Mouse (Mus musculus) kidney, postnatal 25 days (tissue): ENCODE data around the gene Gm3336.

ENCODE experiments used
- DNase-seq, 2 experiments: peaks; one replicate each; pipeline ENCODE4 v3.0.0; 2021; ENCODE audit warnings: mixed read lengths in 2 of 2

Gene Gm3336

GRCm38 (mm10) chr8:70719796-70720270 is 1.5 kb downstream of the Gm3336 start:
- peak in 1 of 2 experiments; percentile 67 for DNase-seq

DNA sequence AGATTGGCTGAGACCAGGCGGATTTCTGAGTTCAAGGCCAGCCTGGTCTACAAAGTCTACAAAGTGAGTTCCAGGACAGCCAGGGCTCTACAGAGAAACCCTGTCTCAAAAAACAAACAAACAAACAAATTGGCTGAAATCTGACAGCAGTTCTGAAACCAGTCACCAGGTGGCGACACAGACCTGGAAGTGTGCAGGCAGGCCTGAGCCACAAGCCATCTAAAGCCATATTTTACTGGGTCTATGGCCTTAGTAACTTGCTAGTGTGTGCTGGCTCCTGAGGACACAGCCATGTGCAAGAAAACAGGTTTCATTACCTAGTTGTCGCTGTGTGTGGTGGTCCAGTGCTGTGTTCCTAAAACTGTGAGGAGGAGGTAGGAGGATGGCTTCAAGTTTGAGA is 2.4 kb downstream of the Gm3336 start:
- peak; percentile 77 to 90 for DNase-seq

DNA sequence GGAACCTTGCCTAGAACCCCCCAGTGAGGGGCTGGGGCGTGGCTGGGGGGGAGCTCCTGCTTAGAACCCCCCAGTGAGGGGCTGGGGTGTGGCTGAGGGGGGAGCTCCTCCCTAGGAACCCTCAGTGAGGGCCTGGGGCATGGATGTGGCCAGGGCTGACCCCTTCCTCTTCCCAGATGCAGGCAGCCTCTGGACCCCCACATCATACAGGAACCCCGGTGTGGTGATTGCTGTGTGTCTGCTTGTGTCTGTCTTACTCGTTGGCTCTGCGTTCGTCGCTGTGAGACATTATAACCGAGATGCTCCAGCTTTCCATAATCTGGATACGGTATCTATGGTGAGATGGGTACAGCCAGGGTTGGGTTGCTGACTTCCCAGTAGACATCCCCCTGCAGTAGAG is 3.3 kb downstream of the Gm3336 start:
- DNase-seq = peak in 1 of 2 experiments; percentile 35

GRCm38 (mm10) chr8:70723486-70724210 is 5.3 kb downstream of the Gm3336 start, which contains the start of gene Pde4c:
TSS of gene Pde4c (plus strand) at chr8:70723720.
- DNase-seq = peak; percentile 96 to 97

GRCm38 (mm10) chr8:70724216-70724615 is 5.9 kb downstream of the Gm3336 start:
- DNase-seq = peak in 1 of 2 experiments; percentile 69

DNA sequence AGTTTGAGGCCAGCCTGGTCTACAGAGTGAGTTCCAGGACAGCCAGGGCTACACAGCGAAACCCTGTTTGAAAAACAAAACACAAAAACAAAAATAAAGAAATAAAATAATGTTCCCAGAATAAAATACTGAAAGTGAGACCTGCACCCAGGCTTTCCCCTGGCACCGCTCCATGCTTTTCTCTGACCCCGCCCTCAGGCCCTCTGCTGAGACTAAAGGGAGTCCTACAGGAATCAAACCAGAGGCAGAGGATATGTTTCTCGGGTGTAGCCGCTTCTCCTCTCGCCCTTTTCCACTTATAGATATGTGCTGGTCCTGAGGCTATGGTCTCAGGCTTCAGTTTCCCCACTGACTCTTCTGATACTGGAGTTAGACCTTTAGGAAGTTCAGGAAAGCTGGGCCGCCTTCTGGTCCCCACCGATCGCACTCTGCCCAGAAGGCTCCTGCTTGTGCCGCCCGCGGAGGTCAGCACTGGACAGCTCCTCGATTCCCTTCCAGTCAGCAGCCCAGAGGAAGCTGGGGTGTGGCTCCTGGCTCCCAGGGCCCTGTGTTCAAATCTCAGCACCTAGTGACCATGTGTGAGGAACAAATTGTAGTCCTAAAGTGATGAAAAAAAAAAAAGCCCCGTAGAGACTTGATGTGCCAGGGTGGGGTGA is 7.6 kb downstream of the Gm3336 start:
- DNase-seq = peak; percentile 80 to 85

DNA sequence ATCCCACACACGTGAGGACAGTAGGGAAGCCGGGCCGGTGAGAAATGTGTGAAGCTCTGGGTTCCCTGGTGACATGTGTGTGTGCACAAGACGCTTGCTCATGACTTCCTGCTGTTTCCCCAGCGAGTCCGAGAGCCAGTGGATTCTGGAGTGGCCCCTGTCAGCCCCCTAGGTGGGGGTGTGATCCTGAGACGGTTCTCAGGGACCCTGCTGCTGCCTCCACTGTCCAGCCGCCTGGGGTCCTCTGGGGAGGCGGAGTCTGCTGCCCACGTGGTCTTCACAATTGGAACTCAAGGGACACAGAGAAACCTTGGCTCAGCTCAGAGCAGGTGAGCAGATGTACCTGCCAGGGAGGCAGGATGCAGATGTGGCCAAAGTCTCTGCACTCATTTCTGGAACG is 8.4 kb downstream of the Gm3336 start:
- DNase-seq = peak in 1 of 2 experiments; percentile 42

DNA sequence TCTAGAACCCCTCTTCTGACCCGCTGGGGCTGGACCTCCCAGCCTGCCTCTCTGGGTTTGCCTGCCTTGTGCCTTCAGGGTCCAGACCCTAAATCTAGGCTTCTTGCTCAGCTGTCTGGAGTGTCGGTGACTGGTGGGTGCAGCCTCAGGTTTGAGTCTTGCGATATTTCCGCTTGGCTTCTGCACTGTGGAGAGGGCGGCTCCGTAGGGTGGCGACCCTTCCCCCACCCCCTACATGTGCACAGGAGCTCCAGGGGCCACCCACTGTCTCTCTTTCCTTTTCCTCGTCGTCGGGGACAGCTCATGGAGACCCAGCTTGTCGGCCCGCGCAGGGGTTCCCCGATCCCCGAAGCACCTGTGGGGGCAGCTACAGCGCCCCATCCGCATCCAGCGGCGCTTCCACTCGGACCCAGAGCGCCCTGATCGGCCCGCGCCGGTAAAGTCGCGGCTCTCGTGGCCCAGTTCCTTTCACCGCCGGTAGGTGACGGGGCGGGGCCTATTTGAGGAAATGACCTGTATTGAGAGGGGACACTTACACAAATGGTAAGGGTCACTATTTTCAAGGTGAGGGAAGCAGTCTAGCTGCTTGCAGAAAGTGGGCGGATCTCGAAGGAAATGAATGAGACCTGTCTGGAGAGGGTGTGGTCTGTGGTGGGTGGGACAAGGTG is 11.6 kb downstream of the Gm3336 start:
- DNase-seq = peak in 1 of 2 experiments; percentile 57

DNA sequence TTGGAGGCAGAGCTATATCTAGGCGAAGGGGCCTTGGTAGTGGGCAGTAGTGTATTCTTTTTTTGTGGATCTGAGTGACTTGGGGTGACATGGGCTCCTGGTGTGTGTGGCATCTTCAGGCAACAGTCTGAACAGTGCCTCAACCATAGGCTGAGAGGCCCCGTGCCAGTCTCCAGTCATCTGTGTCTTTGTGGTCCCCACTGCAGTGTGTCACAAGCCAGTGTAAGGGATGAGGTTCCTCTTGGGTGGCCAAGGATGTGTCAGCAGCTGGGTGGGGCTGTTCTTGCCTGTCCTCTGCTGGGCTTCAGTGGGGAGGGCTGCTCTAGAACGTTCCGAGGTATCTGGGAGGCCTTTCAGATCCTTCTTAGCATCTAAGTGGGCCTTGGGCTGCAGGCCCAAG is 12.6 kb downstream of the Gm3336 start:
- peak in 1 of 2 experiments; percentile 33 for DNase-seq

DNA sequence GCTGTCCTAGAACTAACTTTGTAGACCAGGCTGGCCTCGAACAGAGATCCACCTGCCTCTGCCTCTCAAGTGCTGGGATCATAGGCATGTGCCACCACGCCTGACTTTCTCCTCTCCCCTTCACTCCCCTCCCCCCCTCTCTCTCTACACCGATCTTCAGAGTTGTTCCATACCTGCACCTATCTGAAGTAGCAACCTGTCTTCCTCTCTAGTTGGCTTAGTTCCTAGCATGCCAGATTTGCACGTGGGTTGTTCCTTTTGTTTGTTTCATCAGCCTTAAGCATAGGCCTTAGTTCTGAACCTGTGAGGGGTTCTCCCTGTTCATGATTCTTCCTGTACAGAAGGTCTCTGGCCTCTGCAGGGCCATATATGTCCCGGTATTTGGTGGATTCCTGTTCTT is 19.4 kb downstream of the Gm3336 start:
- peak in 1 of 2 experiments; percentile 22 for DNase-seq

DNA sequence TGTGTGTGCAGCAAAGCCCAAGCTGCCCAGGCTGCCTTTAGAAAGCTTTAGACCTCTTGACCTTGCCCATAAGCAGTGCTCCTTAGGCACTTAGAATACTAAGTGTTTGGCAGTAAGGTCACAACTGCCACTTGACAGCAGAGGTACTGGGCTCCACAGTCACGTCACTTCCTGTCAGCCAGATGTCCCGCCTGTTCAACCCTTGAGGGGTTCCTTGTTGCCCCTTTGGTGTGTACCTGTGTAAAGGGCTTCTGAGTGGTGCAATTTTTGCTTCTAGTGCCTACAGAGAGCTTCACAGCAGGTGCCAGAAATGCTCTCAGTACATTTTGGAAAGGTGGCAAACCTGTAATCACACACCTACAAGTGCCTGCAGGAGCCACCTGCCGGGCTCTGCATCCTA is 19.9 kb downstream of the Gm3336 start:
- DNase-seq = peak in 1 of 2 experiments; percentile 23

DNA sequence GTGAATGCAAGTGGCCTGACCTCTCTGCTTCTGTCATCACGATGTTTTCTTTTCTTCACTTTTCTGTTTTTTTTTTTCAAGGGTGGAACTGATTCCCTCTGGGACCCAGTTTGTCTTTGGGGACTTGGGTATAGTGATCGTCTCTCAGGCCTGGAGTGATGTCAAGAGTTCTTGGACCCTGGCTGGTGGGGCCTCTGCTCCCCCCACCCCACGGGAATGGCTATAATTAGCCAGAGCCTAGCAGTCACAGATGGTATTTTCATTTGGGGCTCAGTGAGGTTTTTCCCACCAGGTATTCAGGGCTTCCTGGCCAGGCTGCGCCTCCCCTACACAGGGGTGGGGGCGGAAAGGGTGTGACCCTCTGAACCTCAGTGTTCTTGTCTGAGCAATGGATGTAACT is 23.3 kb downstream of the Gm3336 start:
- DNase-seq = peak in 1 of 2 experiments; percentile 22

GRCm38 (mm10) chr8:70742176-70742575 is 23.8 kb downstream of the Gm3336 start:
- peak in 1 of 2 experiments; percentile 35 for DNase-seq

GRCm38 (mm10) chr8:70742981-70743655 is 24.8 kb downstream of the Gm3336 start:
- DNase-seq = peak in 1 of 2 experiments; percentile 67

GRCm38 (mm10) chr8:70743656-70744590 is 25.6 kb downstream of the Gm3336 start:
- DNase-seq = peak; percentile 92 to 95

GRCm38 (mm10) chr8:70744806-70745205 is 26.5 kb downstream of the Gm3336 start:
- peak in 1 of 2 experiments; percentile 47 for DNase-seq

- DNase-seq = peak in 1 of 2 experiments; percentile 40
Observed at GRCm38 (mm10) chr8:70745691-70746220, 27.4 kb downstream of the Gm3336 start.

- DNase-seq = peak in 1 of 2 experiments; percentile 36
Observed at GRCm38 (mm10) chr8:70746676-70747075, 28.3 kb downstream of the Gm3336 start.

DNA sequence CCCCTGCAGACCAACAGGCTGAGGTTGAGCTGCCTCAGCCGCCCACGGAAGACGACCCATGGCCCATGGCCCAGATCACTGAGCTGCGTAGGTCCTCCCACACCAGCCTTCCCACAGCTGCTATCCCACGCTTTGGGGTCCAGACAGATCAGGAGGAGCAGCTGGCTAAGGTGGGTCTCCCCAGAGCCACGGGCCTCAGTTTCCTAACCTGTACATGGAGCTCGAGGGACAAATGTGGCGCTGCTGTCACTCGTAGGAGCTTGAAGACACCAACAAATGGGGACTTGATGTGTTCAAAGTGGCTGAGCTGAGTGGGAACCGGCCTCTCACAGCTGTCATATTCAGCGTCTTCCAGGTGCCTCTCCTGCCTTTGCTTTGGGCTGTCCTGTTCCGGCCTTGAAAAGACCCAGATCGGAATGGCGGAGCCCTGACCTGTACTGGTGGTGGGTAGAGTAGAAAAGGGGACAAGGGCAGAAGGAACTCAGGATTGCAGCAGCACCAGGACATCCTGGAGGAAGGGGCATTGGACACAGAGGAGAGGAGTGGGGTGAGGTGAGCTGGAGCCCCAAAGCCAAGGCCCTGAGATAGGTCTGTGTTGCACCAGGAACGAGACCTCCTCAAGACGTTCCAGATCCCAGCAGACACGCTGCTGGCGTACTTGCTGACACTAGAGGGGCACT is 29.0 kb downstream of the Gm3336 start:
- DNase-seq = peak in 1 of 2 experiments; percentile 34
